Mouse (Mus musculus) pancreas, adult 10 weeks (tissue): Measurements from ENCODE around the gene Nalcn. TPM values are rescaled to one million over a fixed set of nuclear protein-coding genes. Genes with fewer than 3 reads are reported as not detected.

Experiments
- polyA plus RNA-seq: library from polyadenylated mRNA; stranded (reverse); fragments of 350-450 nt; fragmentation: Illumina TruSeq; extraction: RNeasy Lipid Tissue Mini Kit (QIAGEN cat#74804); gene quantifications from one replicate; pipeline ENCODE4 v1.2.3, GENCODE M21; 2015; ENCODE audit warnings: low read depth, low replicate concordance; ENCODE audit not compliant: insufficient read depth

The Nalcn gene
- 0.90 TPM for polyA plus RNA-seq

GRCm38 (mm10) chr14:123626501-123627179, at the start of gene Nalcn:
Nalcn (minus strand) TSS chr14:123627144.

GRCm38 (mm10) chr14:123659921-123660385, 33.0 kb upstream of the Nalcn start, which contains the start of gene Itgbl1:
Itgbl1 (plus strand) TSS chr14:123659971.

Other genes starting within 250 kb of the Nalcn start
- gene Itgbl1, start 32.8 kb upstream of the Nalcn start, polyA plus RNA-seq, result 2.1 TPM